Mouse (Mus musculus) adrenal gland, postnatal 10 days (tissue): ENCODE results near the gene Dhrs7b. TPM values are rescaled to one million over a fixed set of nuclear protein-coding genes. Genes with fewer than 3 reads are reported as not detected.
A peak's percentile ranks its signal among the peaks of the same experiment; 100 is the strongest.

Experiments
- DNase-seq: peaks from one replicate; pipeline ENCODE4 v3.0.0; 2021; ENCODE audit warnings: mixed read lengths
- total RNA-seq, 2 experiments: library from RNA; stranded (reverse); gene quantifications; 2 replicates each; pipeline ENCODE4 v1.2.3; 2021

The Dhrs7b gene
- total RNA-seq, 2 experiments from 2014 or later, result 44.4 to 46.7 TPM

- no peak for DNase-seq
Measured at GRCm38 (mm10) chr11:60902001-60902400, 71.6 kb downstream of the Dhrs7b start.

- no peak for DNase-seq
Measured at GRCm38 (mm10) chr11:60902486-60902885, 72.1 kb downstream of the Dhrs7b start.

- peak; percentile 60 for DNase-seq
Measured at GRCm38 (mm10) chr11:60903661-60904061, 73.2 kb downstream of the Dhrs7b start.

- peak; percentile 65 for DNase-seq
Measured at GRCm38 (mm10) chr11:60905407-60906120, 75.1 kb downstream of the Dhrs7b start.

- DNase-seq, result no peak
Measured at GRCm38 (mm10) chr11:60906449-60906848, 76.0 kb downstream of the Dhrs7b start.

GRCm38 (mm10) chr11:60908073-60908472, 77.6 kb downstream of the Dhrs7b start:
- no peak for DNase-seq

- DNase-seq, result no peak
Measured at GRCm38 (mm10) chr11:60909626-60910025, 79.2 kb downstream of the Dhrs7b start.

Other genes starting within 250 kb of the Dhrs7b start
- 10 to 100 TPM; 23.0 to 30.4 TPM for gene Llgl1, start 130.9 kb upstream of the Dhrs7b start, total RNA-seq
- gene Flii, start 103.4 kb upstream of the Dhrs7b start, total RNA-seq, result 100 to 1,000 TPM; 105 to 118 TPM
- gene Mief2, start 102.2 kb upstream of the Dhrs7b start, total RNA-seq, result 10 to 100 TPM; 31.8 to 43.9 TPM
- 10 to 100 TPM in 1 of 2 experiments, 1 to 10 TPM in 1; 7.7 to 10.2 TPM for gene Top3a, start 53.3 kb upstream of the Dhrs7b start, total RNA-seq
- gene Smcr8, start 53.1 kb upstream of the Dhrs7b start, total RNA-seq, result 10 to 100 TPM; 19.7 to 20.7 TPM
- gene Shmt1, start 18.9 kb upstream of the Dhrs7b start, total RNA-seq, result 100 to 1,000 TPM in 1 of 2 experiments, 10 to 100 TPM in 1; 89.0 to 103 TPM
- 10 to 100 TPM; 51.9 to 54.1 TPM for gene Tmem11, start 48.6 kb downstream of the Dhrs7b start, total RNA-seq
- gene Natd1, start 84.1 kb downstream of the Dhrs7b start, total RNA-seq, result 10 to 100 TPM; 21.4 to 28.0 TPM
- gene Map2k3, start 101.4 kb downstream of the Dhrs7b start, total RNA-seq, result 10 to 100 TPM; 64.6 to 81.5 TPM
- gene Kcnj12, start 191.9 kb downstream of the Dhrs7b start, total RNA-seq, result 1 to 10 TPM; 2.3 to 2.9 TPM